Mouse (Mus musculus) left cerebral cortex, adult 8-10 months (tissue): ENCODE data around the gene Slc2a1. TPM values are rescaled to one million over a fixed set of nuclear protein-coding genes. Genes with fewer than 3 reads are reported as not detected.

Experiments
- DNase-seq, 2 experiments: peaks; one replicate each; pipeline ENCODE4 v3.0.0; 2022; ENCODE audit warnings: low spot score in 2 of 2
- total RNA-seq, 4 experiments: library from RNA; stranded (reverse); gene quantifications; 2 replicates each; pipeline ENCODE4 v1.2.4; 2022

Gene Slc2a1
- total RNA-seq = 100 to 1,000 TPM in 1 of 4 experiments, 10 to 100 TPM in 3; 83.3 to 103 (median 92.3) TPM

DNA sequence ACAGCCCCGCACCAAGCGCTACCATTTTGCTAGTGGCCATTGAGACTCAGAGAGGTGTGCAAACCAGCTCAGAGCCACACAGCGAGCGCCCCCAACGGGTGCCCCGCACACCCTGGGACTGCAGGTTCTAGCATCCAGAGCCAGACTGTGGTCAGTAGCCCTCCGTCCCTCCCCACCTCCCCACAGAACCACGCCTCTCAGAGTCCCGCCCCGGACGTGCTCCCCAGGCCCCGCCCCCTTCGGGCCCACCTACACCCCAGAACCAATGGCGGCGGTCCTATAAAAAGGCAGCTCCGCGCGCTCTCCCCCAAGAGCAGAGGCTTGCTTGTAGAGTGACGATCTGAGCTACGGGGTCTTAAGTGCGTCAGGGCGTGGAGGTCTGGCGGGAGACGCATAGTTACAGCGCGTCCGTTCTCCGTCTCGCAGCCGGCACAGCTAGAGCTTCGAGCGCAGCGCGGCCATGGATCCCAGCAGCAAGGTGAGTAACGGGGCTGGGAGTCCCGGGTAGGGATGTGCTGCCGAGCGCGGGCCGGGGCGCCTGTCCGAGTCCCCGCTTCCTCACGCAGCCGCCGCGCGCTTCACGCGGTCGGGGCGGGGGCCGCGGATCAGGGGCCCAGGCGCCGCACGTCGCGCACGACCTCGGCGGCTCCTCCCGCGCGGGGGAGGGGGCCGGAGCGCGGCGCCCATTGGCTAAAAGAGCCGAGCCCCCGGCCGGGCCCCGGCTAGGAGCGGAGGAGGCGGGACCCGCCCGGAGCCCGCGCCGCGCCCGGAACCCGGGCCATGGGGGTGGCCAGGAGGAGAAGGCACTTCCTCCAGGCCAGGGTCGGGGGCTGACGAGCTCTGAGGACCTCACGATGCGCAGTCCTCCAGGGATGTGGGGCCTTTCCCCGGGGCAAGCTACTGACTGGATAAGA is at the start of gene Slc2a1:
Gene Slc2a1, plus strand, starts transcription at position 217 of the 914 bp plus-strand sequence.
- peak; percentile 76 to 90 for DNase-seq

DNA sequence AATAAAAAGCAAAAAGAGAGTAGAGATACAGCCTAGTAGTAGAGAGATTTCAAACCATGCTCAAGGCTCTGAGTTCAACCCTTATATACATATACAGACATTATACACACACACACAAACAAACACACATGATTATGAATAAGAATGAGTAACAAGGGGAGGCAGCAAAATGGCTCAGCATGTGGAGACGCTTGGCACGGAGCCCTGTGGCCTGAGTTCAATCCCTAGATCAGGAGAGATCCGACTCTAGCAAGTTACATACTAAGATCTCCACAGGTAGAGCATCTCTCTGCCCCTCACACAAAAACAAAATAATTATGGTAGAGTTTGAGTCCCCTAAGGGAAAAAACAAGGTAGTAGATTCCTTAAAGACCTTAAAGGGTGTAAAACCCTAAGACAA is 41.7 kb upstream of the Slc2a1 start:
- DNase-seq = no peak

DNA sequence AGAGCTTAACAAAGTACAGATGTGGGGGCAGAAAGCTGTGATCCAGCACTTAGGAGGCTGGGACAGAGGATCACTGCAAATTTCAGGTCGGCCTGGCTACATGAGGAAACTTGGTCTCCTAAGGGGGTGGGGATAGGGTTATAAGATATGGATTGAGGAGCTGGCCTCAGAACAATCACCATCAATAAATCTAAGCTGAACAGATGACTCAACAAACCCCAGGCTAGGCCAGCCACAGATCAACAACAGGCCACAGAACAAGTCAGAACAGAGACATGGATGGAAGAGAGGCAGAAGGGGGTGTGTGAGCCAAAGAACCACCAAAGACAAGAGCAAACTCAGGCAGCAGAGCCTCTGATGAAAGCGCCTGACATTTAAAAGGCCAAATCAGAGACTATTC is 41.3 kb upstream of the Slc2a1 start:
- DNase-seq = no peak

DNA sequence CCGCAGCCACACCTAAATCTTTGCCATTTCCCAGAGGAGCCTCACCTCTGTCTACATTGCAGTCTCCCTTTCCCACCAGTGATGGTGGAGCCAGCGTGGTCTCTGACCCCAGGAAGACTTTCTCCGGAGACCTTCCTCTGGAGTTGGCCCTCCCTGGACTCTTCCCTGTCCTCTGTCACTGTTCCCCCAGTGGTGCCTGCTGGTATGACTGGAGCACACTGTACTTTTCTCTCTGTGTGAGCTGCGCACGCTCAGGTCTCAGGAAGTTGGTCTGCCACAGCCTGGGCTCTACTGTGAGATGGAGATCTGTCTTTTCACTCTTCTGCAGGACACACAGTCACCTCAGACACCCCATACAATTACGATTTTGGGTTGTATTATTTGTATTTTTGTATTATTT is 39.6 kb upstream of the Slc2a1 start:
- no peak for DNase-seq

DNA sequence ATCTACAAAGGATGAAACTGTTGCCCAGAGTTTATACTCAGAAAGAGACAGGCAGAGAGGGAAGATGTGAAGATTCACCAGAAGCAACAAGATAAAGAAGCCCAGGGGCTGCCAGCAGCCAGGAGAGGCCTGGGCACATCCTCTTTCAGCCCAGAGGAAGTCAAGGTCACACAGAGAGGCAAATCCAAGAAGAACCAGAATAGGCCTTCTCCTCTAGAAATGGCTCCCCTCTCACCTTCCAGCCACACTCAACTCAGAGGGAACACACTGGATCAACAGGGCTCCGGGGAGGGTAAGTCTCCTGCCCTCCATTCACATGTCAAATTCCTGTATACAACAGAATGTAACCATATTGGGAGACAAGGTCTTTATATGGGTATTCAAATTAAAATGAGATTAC is 38.3 kb upstream of the Slc2a1 start:
- no peak for DNase-seq

DNA sequence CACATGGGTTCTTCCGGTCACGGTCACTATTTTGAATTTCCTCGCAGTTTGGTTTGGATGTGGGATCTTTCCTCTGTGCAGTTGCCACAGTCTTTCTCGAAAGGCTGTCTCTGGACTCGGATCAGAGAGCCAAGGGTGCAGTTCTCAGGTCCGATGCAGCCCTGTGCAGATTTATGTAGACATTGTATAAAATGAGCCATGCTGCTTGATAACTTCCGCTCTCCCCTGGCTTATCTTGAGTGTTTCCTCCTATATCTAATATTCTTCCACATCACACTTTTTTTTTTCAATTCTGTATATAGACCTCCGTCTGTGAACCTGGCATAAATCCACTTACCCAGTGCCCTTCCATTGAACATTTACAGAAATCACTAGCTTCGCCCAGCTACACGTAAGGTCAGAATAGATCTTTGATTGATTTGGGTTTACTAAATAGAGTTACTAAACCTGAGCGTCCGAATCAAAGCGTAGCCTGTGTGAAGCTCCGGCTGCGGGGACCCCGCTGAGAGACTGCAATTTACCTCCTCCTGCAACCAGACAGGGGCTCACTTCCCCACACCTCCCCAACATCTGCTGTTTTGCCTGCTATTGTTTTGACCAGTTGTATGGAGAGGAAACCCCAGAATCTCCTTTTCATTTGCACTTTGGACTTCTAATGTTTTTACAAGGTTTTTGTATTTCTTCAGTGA is 37.4 kb upstream of the Slc2a1 start:
- no peak for DNase-seq

DNA sequence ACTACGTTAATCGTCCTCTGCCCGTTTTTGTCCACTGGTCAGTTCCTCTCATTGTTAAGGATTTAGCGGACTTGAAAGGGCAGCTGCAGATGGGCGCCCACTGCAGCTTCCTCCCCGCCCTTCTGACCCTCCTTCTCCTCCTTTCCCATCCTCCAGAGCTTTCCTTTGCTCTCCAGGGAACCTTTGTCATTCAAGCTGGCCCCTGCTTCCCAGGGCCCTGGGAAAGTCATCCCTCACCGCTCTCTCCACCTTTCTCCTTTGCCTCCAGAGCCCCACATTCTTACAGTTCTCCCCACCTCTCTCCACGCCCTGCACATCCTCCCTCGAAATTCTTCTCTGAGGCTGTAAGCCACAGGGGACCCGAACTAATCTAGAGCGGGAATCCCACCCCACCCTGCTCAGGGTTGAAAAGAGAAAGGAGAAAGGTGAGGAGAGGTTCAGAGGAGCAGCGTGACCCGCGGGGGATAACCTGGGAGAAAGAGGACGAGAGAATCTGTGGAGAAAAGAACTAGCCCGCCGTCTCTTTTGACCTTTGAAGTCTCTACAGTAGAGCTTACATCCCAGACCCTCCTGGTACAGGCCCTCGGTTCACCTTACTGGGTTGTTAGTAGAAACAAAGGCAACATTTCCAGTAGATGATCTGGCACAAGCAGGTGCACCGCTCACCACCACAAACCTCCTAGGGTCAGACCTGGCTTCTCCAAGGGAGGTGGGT is 36.7 kb upstream of the Slc2a1 start:
- DNase-seq = no peak

DNA sequence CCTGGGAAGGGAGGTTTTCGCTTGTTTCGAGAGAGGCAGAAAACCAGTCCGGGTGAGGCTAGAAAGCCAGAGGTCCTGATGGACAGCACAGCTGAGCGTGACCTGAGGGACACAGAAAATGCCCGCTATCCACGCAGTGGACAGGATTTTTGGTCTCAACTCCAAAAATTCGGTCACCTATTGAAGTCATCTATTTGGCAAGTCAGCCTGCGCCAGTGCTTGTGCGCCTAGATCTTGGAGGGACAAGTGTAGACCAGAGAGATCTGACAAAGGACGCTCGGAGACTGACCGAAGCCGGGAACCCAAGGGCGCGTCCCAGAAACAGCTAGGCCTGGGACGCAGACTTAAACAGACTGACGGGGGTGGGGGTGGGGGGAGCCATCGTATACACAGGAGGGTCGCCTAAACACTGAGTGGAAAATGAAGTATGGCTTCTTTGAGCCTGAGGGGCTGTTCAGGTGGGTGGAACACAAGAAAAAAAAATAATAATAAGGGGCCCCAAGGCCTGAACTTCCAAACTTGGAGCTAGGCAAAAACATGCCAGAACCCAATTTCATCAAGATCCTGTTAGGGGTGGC is 36.1 kb upstream of the Slc2a1 start:
- DNase-seq = no peak

DNA sequence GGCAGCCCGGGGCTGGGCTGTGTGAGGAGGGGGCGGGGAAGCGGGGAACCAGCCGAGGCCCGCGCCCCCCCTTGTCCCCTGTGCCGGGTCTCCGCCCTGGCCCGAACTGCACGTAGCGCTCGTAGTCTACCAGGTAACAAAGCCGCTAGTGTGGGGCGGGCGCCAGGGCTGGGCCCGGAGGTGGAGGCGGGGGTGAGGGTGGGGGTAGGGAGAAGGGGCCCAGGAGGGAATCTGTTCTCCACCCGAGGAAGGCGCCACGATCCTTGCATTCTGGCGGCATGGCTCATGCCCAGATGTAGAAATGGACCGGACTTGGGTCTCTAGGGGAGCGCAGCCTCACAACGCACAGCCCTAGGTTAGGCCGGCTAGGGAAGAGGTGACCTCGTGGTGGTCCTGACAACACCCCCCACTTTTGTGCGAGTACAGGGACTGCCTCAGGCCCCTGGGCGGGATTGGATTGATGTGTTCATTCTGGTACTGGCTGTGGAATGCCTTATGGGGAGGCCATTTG is 35.5 kb upstream of the Slc2a1 start:
- DNase-seq = no peak

DNA sequence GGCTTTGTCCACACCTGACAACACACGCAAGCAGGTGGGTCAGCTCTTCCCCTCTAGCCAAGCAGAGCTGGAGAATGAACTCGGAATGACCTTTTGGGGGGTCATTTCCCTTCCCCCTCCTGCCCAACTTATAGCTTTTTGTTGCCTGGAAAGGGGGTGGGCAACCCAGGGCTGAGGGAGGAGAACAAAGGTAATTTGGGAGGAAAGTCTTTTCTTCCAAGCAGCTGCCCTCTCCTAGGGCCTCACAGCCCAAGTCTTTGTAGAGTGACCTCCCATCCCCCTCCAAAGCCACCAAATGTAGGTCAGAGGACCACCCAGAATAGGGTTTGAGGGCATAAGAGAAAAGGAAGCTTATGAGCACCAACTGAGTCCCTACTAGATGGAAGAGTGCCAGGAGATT is 34.9 kb upstream of the Slc2a1 start:
- DNase-seq = no peak

DNA sequence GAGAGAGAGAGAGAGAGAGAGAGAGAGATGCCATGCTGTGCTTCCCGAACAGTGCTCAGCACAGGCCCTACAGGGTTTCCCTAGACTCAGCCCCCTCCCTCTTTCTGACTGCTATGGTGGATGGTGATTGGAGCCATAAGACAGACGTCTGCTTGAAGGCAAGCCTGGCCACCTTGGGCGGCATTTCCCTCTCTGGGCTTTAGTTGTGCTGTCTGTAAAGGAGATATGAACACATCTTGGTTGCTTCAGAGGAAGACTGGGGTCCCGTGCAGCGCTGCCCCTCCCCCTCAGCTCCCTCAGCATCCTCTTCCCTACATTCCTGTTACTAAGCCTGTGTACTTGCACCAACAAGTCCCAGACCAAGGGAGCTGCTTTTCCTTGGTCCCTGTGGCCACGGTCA is 33.9 kb upstream of the Slc2a1 start:
- DNase-seq = no peak

DNA sequence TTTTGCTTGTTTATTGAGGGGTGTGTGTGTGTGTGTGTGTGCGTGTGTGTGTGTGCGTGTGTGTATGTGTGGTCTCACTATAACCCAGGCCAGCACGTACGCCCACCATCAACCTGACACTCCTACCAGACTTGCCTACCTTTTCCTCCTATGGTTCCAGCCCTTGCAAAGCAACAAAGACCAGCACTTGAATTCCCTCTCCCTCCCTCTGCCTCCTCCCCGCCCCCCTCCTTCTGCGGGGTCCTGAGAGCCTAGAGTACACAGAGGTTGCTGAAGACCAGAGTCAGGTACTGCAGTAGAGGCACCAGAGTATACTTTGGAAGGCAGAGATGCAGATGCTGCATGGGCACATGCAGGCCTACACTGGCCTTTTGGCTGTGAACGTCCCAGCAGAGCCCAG is 33.2 kb upstream of the Slc2a1 start:
- DNase-seq = no peak

DNA sequence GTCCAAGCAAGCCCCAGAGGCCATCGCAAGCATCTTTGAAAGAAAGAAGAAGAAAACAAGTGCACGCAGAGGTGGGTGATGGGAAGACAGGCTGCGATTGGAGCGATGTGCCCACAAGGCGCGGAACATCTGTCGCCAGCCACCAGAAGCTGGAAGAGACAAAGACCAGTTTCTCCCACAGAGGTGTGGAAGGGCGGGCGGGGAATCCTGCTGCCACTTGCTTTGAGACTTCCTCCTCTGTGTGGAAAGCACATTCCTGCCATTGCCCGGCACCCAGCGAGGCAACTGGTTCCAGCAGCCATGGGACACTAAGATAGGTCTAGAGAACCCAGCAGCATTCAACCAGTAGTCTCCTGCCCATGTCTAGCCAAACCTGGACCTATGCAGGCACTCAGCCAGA is 32.2 kb upstream of the Slc2a1 start:
- no peak for DNase-seq

DNA sequence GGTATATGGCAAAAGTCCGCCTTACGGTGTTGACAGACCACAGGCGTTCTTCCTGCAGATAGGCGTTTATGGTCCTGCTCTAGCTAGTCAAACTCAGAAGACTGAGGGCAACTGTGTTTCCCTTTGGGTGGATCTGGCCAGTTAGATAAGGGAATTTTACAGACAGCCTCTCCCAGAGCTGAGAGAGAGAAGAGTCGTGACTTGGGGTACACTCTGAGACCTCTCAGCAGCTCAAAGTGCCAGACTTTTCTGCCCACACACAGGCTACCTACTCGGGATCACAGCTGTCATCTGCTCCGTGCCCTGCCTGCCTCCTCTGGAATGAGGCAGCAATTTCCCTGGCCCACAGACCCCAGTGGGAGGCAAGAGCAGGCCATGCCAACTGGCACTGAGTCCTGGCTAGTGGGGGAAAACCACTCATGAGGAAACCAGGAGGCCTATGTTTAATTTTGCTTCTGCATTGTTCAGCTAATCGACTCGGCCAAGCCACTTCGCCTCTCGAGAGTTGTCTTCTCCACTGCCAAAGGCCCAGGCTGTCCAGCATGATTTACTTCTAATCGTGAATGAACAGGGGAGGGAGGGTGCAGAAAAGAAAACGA is 31.3 kb upstream of the Slc2a1 start:
- no peak for DNase-seq

DNA sequence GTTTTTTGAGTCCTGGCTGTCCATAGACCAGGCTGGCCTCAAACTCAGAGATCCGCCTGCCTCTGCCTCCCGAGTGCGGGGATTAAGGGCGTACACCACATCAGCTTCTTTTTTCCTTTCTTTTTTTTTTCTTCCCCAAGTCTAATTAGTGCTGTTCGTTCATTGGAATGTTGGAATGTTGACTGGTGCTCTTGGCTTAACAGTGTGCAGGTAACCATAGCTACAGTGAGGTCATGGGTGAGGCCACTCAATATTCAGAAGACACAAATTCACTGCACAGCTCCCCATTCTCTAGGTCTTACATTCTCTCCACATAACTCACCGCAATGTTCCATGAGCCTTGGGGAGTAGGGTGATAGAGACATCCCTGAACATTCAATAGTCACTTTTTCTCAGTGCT is 28.6 kb upstream of the Slc2a1 start:
- DNase-seq = no peak

DNA sequence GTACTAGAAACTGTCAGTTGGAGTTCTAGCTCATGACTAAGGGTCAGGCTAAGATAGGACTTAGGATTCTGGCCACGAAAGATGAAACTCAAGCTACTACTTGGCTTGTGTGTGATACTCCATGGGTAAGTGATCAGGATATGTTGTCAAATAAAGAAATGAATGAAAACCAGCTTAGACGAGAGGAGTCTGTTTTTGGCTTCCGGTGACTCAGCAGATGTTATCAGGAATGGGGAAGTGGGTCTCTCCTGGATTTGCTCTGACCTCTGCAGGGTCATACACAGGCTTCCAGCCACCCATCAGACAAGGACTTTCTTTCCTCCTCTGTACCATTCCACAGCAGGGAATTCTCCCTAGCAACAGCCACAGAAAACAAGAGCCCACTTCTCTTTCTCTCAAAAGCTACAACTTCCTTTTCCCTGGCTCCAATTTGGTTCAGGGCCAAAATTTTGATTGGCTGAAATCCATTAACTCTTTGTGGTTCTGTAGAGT is 25.7 kb upstream of the Slc2a1 start:
- no peak for DNase-seq

DNA sequence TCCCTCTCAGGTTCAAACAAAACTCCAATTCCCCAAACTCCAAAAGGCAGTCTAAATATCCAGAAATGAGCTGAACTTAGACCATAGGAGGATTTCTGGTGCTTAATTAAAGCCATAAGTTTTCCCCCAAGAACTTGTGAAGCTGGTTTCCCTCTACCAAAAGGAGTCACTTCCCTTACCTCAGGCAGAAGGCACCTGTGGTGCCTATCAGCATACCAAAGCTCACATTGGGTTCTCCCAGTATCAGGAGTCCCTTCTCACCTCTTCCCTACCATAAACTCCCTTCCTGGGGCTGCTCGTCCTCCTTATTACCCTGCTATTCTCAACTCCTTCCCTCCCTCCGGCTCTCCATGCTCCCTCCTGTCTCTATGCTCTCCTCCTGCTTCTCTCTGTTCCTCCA is 20.1 kb upstream of the Slc2a1 start:
- no peak for DNase-seq

DNA sequence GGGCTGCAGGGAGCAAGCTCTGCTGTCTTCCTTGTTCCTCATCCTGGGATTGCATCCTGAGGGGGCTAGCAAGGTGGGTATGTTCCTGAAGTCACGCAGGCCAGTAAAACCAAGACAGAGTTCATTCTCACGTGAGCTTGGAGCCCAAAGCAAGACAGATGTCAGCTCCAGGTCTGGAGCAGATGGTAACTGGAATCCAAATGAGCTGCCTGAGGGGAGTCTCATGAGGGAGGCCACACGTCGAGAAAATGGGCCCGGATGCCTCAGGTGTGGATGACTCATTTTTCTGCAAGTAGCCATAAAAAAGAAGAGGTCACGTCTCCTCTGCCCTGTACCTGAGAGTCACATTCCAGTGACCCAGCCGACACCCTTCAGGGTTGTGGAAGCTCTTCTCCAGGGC is 14.6 kb upstream of the Slc2a1 start:
- no peak for DNase-seq

DNA sequence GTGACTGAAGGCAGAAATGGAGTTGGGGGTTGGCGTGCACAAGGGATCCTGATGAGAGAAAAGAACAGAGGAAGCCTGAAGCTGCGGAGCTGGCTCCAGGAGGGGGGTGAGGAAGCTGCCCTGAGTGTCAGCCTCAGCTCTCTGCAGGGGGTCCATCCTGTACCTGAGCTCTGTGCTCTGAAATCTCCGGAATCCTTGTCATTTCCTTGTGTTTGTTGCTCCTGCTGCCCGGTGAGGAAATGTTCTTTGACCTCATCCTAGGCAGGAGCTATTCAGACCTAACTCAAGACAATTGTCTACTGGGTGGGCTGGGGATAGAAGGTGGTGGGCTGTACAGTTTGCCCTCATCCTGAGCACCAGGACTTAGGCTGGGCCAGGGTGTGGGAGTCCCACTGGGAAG is 13.5 kb upstream of the Slc2a1 start:
- no peak for DNase-seq

DNA sequence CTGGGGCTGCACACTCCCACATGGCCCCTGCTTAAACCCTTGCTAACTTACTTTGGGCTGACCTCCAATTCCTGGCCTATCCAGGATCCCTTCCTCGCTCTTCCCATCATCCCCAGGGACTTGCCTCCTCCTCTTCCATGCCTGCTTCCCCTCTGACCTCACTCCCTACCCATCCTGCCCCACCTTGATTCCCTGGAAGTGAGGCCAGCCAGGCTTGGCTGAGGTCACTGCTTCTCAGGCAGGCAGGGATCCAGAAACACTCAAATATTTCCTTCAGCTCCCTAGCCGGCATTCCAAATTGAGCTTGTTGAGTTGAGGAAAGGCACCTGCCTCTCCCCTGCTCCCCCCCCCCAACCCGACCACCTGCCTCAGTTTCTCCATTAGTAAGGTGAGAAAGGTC is 12.1 kb upstream of the Slc2a1 start:
- DNase-seq = no peak

DNA sequence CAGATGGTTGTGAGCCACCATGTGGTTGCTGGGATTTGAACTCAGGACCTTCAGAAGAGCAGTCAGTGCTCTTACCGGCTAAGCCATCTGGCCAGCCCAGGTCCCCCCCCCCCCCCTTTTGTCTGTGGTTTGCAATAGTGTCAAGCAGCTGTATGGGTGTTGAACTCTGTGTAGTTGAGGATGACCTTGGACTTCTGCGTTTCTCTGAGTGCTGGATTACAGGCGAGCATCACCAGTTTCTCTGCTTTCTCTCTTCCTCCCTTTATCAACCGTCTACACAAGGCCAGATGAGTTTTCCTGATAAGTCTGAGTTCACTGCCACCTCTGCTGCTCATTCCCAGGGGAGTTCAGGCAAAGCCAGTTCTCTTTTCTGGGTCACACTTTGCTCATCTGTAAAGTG is 11.1 kb upstream of the Slc2a1 start:
- DNase-seq = no peak
